Mouse (Mus musculus) embryo, embryonic 11.5 days (tissue): ENCODE measurements around the gene Hfe2.

Experiments
- DNase-seq: peaks from one replicate; pipeline ENCODE4 v3.0.0-alpha.2; 2012; ENCODE audit warnings: low read depth, low spot score

The Hfe2 gene

DNA sequence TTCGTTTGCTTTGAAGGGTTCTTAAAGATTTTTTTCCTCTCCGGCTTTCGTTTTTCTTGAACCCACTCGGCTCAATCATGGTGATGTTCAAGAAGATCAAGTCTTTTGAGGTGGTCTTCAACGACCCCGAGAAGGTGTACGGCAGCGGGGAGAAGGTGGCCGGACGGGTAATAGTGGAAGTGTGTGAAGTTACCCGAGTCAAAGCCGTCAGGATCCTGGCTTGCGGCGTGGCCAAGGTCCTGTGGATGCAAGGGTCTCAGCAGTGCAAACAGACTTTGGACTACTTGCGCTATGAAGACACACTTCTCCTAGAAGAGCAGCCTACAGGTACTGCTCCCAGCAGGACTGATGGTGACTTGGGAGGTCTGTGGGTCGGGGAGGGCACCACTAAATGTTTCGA, 33.2 kb downstream of the Hfe2 start:
- no peak for DNase-seq

DNA sequence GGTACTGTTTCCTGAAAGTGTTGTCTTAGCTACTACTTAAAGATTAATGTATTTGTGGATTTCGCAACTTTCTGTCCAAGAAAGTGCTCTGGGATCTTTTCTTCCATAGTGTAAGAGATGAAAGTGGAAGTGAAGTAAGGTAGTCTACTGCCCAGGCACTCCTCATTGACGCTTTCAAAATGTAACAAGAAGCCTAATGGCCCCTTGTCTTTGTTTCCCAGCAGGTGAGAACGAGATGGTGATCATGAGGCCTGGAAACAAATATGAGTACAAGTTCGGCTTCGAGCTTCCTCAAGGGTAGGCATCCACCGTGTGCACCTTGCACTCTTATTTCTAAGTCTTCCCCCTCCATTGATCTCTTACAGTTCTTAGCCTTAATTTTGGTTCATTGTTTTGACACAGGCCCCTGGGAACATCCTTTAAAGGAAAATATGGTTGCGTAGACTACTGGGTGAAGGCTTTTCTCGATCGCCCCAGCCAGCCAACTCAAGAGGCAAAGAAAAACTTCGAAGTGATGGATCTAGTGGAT, 33.8 kb downstream of the Hfe2 start:
- no peak for DNase-seq

DNA sequence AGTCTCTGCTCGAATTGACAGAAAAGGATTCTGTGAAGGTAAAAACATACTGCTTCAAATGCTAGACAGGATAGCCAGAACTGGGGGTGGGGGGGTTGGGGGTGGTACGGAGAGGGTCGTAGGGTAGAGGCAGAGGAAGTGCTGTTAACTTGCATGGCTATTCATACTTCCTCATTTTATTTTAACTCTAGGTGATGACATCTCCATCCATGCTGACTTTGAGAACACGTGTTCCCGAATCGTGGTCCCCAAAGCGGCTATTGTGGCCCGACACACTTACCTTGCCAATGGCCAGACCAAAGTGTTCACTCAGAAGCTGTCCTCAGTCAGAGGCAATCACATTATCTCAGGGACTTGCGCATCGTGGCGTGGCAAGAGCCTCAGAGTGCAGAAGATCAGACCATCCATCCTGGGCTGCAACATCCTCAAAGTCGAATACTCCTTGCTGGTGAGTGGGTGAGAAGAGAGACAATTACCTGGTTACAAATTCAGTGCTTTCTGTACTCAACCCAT, 34.5 kb downstream of the Hfe2 start:
- DNase-seq: no peak

DNA sequence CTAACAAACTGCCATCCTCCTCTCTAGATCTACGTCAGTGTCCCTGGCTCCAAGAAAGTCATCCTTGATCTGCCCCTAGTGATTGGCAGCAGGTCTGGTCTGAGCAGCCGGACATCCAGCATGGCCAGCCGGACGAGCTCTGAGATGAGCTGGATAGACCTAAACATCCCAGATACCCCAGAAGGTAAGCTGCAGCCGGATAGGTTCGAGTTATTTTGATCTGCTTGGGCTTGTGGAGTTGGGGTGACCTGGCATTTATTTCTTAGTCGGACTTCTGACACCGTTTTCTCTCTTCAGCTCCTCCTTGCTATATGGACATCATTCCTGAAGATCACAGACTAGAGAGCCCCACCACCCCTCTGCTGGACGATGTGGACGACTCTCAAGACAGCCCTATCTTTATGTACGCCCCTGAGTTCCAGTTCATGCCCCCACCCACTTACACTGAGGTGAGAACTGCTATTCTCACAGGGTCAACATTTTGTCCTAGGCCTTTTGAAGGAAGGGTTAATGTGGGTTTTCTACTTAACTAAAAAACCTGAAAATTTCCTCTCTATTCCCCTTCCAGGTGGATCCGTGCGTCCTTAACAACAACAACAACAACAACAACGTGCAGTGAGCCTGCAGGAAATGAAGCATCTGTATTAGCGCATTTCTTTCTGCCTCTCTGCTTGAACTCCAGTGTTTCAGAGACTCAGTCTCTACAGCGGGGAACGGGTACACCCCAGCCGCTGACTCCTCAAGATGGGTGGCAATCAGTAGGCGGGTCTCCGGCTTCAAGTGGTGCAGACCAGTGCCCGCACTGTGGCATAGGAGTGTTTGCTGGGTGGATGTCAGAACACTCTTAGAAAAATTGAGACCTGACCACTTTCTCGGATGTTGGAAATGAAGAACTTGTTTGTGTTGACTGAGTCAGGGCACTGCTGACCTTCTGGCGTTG, 35.2 kb downstream of the Hfe2 start:
- DNase-seq: no peak

DNA sequence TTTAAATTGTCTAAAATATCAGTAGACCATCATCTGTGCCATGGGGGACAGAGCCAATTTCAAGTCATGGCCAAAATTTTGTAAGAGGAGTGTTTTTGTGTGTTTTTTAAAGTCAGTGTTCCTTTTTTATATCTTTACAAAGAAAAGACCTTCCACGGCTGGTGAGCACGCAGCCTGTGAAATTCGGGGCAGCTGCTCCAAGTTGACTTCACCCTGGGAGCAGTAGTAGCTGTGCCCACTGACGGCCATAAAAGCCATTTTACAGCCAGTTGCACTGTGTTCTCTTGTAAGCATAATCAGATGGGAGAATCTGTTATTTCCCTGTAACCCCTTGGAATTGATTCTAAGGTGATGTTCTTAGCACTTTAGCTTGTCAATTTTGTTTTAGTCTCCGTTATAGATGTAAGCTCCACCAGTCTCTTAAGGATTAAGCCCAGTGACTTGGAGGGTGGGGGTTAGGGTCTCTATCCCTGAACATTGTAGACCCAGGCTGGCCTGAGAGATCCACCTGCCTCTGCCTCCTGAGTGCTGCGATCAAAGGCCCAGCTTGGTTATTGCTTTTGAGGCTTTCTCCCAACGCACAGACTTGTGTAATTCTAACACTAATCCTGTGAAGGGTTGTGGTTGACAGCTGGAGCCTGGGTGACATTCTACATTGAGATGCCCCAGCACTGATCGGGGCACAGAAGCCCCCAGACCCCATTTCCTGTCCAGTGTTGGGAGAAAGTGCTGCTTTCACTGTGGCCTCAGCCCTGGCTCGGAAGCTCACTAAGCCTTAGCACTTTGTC, 36.1 kb downstream of the Hfe2 start:
- no peak for DNase-seq

DNA sequence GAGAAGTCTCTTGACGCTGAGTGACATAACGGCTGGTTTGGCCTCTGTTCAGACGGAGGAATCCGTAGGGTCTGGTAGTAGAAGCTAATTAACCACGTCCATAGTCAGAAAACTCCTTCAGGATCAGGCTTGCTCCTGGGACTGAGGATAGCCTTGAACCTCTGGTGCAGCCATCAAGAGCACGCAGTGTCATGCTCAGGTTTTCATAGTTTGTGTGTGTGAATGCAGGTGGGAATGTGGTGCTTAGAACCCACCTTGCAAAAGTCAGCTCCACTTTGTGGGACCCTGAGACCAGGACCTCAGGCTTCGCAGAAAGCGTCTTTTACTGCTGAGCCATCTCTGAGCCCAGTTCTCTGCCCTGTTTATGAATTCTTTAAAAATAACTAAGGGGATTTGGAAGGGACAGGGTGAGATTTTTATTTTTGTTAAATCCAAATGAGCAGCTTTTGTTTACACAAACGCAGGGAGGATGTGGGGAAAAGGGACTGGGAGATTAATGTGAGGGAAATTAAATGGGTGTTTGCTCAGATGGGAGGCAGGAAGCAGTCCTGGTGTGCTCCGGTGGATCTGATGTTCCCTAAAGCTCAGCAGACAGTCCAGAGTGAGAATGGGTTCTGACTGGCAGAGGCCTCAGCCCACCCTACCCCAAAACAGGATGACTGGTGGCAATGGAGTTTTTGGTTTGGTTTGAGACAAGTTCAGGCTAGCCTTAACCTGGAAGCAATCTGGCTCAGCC, 37.1 kb downstream of the Hfe2 start:
- no peak for DNase-seq

DNA sequence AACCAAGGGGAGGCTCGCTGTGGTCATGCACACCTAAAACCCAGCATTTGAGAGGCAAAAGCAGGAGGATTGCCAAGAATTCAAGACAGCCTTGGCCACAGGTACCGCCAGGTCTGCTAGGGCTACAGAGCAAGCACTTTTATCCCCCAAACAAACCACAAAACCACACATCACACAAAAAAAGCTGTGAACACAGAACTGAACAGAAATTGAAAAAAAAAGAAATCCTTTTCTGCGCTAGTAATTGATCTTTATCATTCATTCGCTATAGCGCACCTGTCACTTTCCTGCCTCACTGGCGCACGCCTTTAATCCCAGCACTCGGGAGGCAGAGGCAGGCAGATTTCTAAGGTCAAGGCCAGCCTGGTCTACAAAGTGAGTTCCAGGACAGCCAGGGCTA, 38.3 kb downstream of the Hfe2 start:
- no peak for DNase-seq

DNA sequence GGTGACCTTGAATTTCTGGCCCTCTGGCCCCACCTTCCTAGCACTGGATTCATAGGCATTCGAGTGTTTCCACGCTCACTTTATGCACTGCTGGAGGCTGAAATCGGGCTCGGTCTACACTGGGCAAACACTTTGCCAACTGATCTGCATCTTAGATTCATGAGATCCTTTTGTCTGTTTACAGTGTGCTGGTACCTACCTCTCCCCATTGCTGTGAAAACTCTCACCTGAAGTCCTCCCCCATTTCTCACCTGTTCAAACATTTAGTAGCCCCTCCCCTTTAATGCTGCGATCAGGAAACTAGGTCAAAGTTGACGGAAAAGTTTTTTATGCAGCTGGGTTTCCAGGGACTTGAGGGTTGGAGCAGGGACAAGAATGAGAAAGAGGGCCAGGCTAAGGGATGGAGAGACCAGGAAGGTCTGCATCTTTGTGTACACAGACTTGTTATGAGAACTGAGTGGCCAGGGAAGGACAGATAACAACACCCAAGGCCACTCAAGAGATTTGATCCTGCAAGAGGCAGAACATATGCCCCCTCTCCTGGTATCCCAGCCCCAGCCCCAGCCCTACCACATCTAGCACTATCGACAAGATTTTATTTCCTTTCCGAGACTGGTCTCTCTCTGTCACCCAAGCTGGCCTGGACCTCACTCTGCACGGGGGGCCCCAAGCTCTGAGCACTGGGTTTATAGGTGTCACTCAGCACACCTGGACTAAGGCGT, 39.1 kb downstream of the Hfe2 start:
- DNase-seq: no peak

DNA sequence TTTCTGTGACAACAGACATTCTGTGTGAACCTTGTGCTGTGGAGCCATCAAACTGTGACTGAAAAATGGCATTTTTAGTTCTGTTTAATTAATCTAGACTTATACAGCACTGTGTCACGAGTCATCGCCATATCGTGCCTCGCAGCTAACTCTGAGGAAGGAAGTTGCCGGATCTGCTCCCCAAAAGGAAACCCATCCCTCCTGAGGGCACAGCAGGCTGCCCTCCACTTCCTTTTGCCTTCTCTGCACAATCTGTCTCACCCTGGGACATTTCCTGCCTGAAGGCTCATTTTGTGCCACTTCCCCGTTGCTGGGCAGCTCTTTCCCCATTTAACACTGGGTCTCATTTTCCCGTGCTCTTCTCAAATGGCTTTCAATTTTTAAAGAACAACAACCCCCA, 39.7 kb downstream of the Hfe2 start:
- DNase-seq: no peak

DNA sequence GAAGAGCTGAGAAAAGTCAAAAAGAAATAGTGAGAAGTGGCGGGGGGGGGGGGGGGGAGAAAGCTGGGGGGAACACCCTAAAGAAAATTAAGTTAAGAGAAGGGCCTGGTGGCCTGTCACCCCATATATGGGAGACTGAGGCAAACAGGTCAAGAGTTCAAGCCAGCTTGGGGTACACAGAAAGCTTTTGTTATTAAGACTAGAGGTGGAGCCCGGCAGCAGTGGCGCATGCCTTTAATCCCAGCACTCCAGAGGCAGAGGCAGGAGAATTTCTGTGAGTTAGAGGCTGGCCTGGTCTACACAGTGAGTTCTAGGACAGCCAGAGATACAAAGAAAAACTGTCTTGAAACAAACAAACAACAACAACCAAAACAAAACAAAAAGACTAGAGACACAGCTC, 40.1 kb downstream of the Hfe2 start:
- DNase-seq: no peak

DNA sequence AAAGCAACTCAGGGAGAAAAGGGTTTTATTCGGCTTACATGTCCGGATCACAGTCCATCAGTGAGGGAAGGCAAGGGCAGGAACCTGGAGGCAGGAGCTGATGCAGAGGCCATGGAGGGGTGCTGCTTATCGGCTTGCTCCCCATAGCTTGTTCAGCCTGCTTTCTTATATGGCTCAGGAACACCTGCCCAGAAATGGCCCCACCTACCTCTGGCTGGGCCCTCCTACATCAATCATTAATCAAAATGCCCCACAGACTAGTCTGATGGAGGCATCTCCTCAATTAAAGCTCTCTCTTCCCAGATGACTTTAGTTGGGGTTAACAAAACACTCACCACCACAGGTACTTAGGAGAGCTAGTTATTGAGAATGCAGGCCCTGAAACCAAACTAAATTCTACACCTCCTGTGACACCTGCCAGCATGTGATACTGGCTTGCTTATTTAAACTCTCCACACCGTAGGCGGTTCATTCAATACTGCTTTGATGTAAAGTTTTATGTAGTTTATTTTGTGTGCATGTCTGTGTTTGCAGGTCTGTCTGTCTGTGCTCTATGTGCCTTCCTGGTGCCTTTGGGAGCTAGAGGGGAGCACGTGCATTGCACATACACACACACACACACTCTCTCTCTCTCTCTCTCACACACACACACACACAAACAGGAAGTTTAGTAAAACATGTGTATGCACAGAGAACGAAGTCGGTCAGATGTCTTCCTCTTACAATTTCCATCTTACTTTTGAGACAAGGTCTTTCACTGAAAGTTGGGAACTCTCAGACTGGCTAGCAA, 41.9 kb downstream of the Hfe2 start:
- DNase-seq: no peak

DNA sequence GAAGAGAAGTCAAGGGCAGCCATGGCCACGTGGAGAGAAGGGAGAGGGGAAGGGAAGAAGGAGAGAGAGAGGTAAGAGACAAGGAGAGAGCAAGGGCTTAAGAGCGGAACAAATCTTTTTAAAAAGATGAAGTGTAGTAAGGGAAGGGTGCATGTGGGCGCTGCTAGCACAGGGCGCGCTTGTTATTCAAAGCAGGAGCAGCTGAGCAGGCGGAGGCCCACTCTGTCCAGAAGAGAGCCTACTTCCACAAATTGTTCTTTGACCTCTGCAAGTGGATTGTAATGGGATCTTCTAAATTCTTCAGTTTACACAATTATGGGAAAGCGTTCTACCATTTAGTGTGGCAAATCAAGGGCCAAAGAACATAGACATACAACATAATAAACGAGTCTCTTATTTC, 43.6 kb downstream of the Hfe2 start:
- DNase-seq: no peak

DNA sequence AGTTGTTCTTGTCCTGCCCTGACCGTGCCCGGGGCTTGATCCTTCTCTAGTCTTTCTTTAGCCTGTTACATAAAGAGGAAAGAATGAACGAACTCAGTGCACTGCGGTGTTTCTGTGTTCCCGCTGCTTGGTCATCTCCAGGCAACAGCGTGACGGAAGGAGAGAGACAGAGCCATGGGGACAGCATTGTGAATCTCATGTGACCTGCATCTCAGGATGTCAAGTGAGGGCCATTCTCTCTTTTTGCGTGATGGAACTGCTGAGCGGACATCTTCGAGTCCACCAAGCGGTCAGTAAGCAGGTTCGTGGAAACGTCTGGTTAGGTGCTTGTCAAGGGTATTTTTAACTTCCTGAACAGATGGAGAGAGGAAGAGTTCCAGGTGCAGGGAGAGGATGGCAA, 44.5 kb downstream of the Hfe2 start:
- no peak for DNase-seq

DNA sequence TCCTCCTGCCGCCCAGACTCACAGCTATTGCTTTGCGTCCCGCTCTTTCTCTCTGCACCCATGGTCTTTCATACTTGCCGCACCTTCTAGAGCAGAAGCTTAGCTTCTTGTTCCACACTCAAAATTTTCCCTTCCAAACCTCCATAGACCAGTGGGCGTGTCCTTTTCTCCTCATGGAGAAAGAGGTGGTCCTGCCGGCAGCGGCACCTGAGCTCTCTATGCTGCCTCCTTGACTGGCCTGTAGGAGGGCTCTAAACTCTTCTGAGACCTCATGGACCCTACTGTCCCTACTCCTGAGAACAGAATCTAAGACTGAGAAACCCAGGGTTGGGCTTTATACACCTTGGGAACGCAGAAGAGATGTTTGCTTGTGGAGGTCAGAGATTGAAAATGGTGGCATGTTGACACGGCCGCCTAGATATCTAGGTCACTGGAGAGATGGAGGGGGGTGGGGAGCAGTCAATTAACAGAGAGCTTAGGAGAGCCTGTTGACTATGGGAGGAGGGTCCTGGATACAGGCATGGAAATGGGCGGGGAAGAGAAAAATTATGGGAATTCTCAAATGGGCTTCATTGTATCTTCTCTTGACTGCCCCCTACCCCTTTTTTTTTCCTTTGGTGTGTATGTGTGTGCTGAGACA, 45.1 kb downstream of the Hfe2 start:
- no peak for DNase-seq

DNA sequence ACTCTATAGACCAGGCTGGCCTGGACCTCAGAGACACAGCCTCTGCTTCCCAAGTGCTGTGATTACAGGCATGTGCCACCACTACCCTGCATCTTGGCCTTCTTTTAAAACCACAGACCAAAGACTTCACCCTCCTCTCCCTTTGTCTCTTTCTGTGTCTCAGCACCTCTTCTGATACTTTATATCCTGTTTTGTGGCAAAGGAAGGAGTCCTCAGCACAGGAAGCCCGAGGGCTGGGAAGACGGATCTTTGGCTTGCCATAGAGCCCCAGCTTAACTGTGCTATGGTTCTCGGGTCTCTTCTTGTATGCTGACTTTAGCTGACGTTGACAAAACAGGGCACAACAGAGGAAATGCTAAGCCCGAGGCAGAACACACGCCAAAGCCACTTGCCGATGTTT, 45.7 kb downstream of the Hfe2 start:
- no peak for DNase-seq

DNA sequence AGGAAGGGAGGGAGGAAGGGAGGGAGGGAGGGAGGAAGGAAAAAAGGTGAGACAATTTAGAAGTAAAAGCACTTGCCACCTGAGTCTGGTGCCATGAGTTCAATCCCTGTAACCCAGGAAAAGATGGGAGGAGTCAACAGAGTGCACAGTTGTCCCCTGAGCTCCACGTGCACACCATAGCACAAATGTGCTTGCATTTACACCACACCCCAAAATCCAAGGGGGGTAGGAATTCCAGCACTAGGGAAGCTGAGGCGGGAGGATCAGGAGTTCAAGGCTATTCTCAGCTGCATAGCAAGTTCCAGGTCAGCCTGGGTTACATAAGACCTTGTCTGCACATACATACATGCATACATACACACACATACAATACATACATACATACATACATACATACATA, 46.4 kb downstream of the Hfe2 start:
- DNase-seq: no peak

DNA sequence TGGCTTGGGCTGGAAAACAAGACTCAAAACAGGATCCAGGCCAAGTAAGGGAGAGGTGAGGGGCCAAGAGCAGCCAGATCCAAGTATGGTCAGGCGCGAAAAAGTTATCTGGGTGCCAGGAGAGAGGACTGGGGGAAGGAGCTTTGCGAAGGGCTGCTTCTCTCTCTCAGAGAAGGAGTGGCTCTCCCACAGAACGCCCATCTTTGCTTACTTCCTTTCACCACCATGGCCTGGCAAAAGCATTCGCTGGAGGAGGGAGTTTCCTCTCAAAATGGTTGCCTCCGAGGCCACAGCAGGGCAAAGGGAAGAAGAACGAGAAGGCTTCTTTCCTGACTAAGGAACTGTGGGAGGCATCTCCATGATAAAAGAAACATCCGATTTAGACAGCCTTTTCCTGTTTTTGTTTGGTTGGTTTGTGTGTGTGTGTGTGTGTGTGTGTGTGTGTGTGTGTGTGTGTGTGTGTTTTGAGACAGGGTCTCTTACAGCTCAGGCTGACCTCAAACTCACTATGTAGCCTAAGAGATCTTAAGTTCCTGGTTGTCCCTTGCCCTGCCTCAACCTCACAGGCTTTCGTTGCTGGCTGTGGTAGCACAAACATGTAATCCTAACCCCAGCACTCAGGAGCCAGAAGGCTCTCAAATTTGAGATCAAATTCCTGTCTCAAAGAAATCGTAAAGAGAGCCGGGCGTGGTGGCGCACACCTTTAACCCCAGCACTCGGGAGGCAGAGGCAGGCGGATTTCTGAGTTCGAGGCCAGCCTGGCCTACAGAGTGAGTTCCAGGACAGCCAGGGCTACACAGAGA, 47.1 kb downstream of the Hfe2 start:
- DNase-seq: no peak

DNA sequence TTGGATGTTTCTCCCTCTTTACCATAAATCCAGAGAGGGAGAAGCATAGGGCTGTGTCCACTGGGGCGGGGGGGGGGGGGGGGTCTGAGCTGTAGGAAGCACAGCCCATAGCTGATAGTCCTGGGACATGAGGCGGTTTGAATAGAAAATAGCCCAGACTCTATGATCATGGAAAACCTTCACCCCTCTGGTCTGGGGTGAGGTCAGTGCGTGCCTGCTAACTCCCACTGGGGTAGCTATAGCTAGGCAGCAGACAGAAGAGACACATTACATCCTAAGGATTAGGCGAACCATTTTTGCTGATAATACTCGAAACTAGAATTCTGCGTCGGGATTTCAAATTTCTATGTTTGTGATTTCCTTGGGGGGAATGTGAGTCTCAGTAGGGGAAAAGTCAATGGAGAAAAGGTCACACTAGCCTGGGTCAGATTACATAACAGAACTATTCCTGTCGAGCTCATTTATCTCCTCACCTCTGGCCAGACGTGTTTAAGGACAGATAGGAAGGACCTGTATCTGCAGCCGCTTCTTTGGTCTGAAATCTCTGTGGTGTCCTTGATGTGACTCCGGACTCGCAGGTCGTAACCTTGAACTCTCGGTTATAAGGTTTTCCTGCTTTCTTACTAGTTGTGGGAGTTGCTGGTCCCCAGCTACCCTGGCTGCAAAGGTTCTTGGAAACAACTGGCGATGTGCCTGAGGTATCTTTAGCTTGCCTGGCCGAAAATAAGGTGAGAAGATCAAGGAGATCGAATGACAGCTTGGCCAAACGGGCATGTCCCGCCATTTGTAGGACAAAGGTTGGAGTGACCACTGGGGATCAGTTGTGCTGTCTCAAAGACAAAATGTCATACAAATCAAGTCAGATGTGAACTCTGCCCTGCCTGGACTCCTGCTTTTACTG, 48.9 kb downstream of the Hfe2 start:
- DNase-seq: no peak
